Mouse (Mus musculus): ENCODE data around the gene St3gal5. TPM values are rescaled to one million over a fixed set of nuclear protein-coding genes. Genes with fewer than 3 reads are reported as not detected.
"Not testable (repeated sequence)": the region's sequence is repeated elsewhere in the genome, so short reads cannot be mapped to it uniquely, and the experiment has no call there.

St3gal5 gene
- polyA plus RNA-seq (2021), result 42.0 TPM

DNA sequence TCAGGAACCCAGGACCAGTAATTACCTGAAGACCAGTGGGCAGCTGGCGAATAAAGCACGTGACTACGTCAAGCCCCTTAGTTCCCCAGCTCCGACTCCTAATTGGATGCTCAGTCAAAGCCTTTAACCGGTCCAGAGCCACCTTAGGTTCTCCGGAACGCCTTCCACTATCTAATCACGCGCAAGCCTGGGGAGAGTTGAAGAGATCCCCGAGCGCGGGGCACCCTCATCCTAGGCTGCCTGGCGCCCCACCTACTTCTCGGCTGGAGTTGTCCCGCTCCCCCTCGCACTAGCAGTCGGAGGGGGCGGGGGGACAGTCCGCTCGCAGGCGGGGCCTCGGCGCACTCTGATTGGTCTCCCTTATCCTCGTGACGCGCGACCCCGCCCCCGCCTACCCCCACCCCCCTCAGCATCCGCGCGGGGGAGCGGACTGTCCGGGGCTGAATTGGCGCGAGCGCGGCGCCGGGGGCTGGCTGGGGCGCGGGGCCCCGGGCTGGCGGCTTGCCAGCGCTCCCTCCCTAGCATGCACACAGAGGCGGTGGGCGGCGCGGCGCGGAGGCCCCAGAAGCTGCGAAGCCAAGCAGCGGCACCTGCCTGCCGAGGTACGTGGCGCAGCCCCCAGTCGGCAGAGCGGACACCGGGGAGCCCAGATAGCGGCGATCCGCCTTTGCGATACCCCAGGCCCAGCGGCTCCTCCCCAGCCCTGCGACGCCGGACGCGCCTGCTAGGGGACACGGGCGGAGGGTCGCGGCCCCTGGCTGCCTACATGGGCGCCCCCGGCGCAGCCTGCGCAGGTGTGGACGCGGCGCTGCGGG, at the start of gene St3gal5:
Gene St3gal5, plus strand, starts transcription at position 412 of the 815 bp plus-strand sequence.
- in situ Hi-C loops (cut with MboI; ENCODE audit: low pct_unique_long_range_greater_than_20kb), result loop anchor here (5.0 kb wide), 1 partner anchor 105 kb away; no protein-coding TSS in a partner anchor
- H3K27me3 ChIP-seq, result no peaks in the 10 kb centered on the region
- POLR2A ChIA-PET, result interaction anchor here (1.3 kb wide), 1 partner anchor 108 kb away, joined by 5 read pairs; no protein-coding TSS in a partner anchor
- no peak for DNase-seq (ENCODE audit: low read depth, low spot score)
- peak; percentile 86 for ATAC-seq
- CTCF ChIA-PET, result interaction anchor here (2.0 to 2.1 kb wide), 2 partner anchors 27 to 169 kb away, joined by 4 to 13 read pairs; no protein-coding TSS in a partner anchor
- TF ChIP-seq CTCF (IDR thresholded peaks at IDR 0.05), result peak; percentile 67

DNA sequence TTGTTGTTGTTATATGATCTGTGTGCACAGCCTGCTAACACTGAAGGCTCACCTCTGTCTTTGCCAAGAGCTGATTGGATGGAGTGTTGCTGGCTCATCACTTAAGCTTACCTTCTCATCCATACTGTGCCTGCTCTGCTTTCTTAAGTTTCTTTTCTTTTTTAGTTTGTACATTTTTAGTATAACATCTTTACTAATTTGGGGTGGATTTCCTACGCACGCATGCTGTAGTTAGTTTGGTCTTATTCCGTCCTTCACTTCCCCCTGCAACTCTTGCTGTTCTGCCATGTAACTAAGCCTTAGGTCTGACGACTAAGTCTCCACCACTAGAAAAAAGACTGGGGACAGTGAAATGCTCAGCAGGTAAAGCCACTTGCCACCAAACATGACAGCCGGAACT, 48.7 kb upstream of the St3gal5 start:
- DNase-seq (ENCODE audit: low read depth, low spot score) (no peak), ATAC-seq (no peak)
- CTCF ChIA-PET, result no interaction called here
- POLR2A ChIA-PET, result no interaction called here
- no peaks in the 10 kb centered on the region for H3K27me3 ChIP-seq
- in situ Hi-C loops (cut with MboI; ENCODE audit: low pct_unique_long_range_greater_than_20kb), result no loop called here
- TF ChIP-seq CTCF (IDR thresholded peaks at IDR 0.05), result no peak

DNA sequence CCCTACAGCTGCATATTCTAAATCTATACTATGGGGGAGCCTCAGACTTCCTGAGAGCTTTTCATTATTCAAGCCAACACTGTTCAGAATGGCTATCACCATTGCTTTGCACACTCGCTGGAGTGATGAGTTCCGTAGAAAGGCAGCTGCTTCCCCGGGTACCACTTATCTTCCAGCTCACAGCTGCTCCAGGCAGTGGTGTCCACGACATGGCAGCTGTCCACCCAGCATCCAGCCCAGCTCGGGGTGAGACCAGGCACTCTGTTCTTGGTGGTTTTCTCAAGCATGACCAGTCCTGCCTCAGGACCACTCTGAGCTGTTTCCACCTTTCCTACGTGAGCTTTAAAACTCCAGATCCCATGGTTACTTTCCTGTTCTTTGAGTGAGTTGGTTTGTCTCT, 47.5 kb upstream of the St3gal5 start:
- POLR2A ChIA-PET, result interaction anchor here (0.6 kb wide), 1 partner anchor 64 kb away, joined by 4 read pairs; no protein-coding TSS in a partner anchor
- no peak for DNase-seq (ENCODE audit: low read depth, low spot score)
- no peaks in the 10 kb centered on the region for H3K27me3 ChIP-seq
- TF ChIP-seq CTCF (IDR thresholded peaks at IDR 0.05), result no peak
- in situ Hi-C loops (cut with MboI; ENCODE audit: low pct_unique_long_range_greater_than_20kb), result no loop called here
- ATAC-seq, result no peak
- CTCF ChIA-PET, result interaction anchor here (0.7 kb wide), 1 partner anchor 10 kb away, joined by 3 read pairs; no protein-coding TSS in a partner anchor

DNA sequence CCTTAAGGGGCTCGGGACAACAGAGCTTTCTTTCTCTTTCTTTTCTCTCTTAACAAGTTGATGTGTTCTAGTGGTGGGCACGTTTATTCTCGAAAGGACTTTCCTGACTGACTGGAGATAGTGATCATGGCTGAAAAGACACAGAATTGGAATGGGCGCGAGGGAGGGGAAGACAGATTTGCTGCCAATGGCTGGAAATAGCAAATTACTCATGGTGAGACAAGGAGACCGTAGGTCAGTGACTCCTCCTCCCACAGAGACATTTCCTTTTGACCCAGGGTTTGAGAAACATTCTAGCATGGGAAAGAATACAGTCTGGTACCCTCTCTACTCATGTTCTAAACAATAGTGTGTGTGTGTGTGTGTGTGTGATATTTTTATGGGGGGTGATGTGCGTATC, 46.6 kb upstream of the St3gal5 start:
- DNase-seq (ENCODE audit: low read depth, low spot score) (no peak), ATAC-seq (no peak)
- no peak for TF ChIP-seq CTCF (IDR thresholded peaks at IDR 0.05)
- CTCF ChIA-PET, result no interaction called here
- in situ Hi-C loops (cut with MboI; ENCODE audit: low pct_unique_long_range_greater_than_20kb), result no loop called here
- POLR2A ChIA-PET, result interaction anchor here (0.6 kb wide), 1 partner anchor 65 kb away, joined by 4 read pairs; no protein-coding TSS in a partner anchor
- H3K27me3 ChIP-seq, result no peaks in the 10 kb centered on the region

DNA sequence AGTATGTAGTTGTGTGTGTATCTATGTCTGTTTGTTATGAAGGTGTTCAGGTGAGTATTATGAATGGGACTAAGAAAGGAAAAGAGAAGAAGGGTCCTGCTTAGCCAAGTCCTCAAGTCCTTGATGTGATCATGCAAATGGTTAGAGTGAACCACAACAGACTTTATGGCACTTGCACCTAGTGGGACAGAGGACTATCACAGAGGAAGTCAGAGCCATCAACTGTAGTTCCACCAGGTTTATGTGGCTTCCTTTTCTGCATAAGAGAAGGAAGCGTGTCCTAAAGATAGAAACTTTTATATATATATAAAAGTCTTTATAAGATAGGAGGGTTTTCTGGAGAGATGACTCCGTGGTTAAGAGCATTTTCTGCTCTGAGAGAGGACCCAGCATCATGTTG, 46.1 kb upstream of the St3gal5 start:
- no peak for TF ChIP-seq CTCF (IDR thresholded peaks at IDR 0.05)
- no peaks in the 10 kb centered on the region for H3K27me3 ChIP-seq
- in situ Hi-C loops (cut with MboI; ENCODE audit: low pct_unique_long_range_greater_than_20kb), result no loop called here
- CTCF ChIA-PET, result no interaction called here
- ATAC-seq (no peak), DNase-seq (ENCODE audit: low read depth, low spot score) (no peak)
- POLR2A ChIA-PET, result no interaction called here

DNA sequence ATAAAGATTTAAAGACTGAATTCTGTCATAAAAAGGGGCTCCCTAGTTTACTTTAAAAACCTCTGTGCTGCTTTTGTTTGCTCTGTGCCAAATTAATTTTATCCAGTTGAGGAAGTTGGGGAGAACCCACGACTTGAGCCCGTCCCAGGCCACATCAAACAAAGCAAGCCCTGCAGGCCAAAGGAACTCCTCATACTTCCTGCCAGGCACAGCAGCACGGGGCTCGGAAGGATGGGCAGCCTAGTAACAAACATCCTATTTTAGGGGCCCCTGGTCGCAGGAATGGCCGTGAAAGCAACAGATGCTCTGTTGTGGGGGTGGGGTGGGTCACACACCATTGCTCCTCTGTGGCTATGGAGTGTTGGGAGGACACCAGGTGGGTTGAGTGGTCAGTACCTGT, 45.6 kb upstream of the St3gal5 start:
- TF ChIP-seq CTCF (IDR thresholded peaks at IDR 0.05), result no peak
- ATAC-seq, result no peak
- ChIA-PET POLR2A (no interaction called here), CTCF (no interaction called here)
- H3K27me3 ChIP-seq, result no peaks in the 10 kb centered on the region
- in situ Hi-C loops (cut with MboI; ENCODE audit: low pct_unique_long_range_greater_than_20kb), result no loop called here
- no peak for DNase-seq (ENCODE audit: low read depth, low spot score)

DNA sequence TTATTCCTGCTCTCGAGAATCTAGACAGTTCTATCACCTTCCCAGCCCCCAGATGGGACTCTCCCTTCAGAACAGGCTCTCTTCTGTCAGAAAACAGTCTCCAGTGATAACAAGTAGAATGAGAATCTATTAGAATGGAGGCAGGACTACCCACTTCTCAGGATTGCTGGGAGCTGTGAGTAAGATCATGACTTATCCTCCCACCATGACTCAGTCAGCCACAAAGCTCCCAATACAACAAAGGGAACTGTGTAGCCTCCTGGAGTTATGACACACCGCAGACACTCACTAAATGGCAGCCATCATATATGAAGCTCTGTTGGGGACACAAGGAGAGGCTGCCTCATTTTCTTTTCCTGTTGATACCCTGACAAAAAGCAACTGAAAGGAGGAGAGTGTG, 40.8 kb upstream of the St3gal5 start:
- DNase-seq (ENCODE audit: low read depth, low spot score), result no peak
- no peaks in the 10 kb centered on the region for H3K27me3 ChIP-seq
- ChIA-PET POLR2A (interaction anchor here (1.1 kb wide), 1 partner anchor 57 kb away, joined by 4 read pairs; no protein-coding TSS in a partner anchor), CTCF (interaction anchor here (1.2 kb wide), 1 partner anchor 68 kb away, joined by 3 read pairs; no protein-coding TSS in a partner anchor)
- no peak for ATAC-seq
- in situ Hi-C loops (cut with MboI; ENCODE audit: low pct_unique_long_range_greater_than_20kb), result loop anchor here (5.0 kb wide), 1 partner anchor 54 kb away; no protein-coding TSS in a partner anchor
- no peak for TF ChIP-seq CTCF (IDR thresholded peaks at IDR 0.05)

DNA sequence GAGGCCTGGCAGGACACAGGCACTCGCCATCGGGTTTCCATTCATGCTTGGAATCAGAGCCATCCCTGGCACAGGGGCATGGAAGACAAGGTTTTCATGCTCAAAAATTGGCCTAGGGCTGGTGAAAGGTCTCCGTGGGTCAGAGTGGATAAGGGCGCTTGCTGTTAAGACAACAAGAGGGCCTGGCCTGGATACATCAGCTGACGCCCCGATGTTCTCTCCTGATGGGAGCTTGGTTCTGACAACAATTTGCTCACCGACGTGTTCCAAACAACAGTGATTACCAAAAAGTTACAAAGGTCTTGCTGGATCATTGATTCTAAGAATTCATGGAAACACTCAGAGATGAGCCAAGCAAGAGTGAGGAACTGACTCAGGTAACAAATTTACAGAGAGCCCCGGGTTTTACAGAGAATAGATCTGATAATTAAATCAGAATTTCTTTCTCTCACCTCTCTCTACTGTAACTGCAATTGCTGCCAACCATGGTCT, 38.9 kb upstream of the St3gal5 start:
- DNase-seq (ENCODE audit: low read depth, low spot score) (peak; percentile 25), ATAC-seq (peak; percentile 51)
- no peaks in the 10 kb centered on the region for H3K27me3 ChIP-seq
- TF ChIP-seq CTCF (IDR thresholded peaks at IDR 0.05), result no peak
- in situ Hi-C loops (cut with MboI; ENCODE audit: low pct_unique_long_range_greater_than_20kb), result loop anchor here (5.0 kb wide), 1 partner anchor 56 kb away; no protein-coding TSS in a partner anchor
- POLR2A ChIA-PET, result no interaction called here
- CTCF ChIA-PET, result interaction anchor here (1.1 to 2.2 kb wide), 2 partner anchors 9 to 59 kb away, joined by 5 to 6 read pairs; no protein-coding TSS in a partner anchor

DNA sequence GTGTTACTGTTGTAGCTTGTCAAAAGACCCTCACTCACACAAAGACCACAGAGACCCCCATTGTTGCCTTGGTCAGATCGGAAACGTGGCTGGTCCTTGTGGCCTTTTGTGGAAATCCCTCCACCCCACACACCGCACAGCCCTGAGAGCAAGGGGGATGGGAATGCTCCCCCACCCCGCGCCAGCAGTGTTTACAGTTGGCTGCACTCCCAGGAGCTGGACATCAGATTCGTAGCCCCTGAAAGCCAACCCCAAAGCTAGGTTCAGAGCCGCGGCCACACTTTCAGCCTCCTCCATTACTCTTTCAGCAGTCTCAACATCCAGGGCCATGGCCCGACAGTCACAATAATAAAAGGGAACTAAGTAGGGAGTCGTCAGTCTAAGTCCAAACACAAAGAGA, 36.7 kb upstream of the St3gal5 start:
- POLR2A ChIA-PET; H3K27me3 ChIP-seq; ATAC-seq; DNase-seq (ENCODE audit: low read depth, low spot score); in situ Hi-C loops (cut with MboI; ENCODE audit: low pct_unique_long_range_greater_than_20kb): not testable (repeated sequence)
- CTCF ChIA-PET, result interaction anchor here (1.7 kb wide), 1 partner anchor 11 kb away, joined by 3 read pairs; no protein-coding TSS in a partner anchor

DNA sequence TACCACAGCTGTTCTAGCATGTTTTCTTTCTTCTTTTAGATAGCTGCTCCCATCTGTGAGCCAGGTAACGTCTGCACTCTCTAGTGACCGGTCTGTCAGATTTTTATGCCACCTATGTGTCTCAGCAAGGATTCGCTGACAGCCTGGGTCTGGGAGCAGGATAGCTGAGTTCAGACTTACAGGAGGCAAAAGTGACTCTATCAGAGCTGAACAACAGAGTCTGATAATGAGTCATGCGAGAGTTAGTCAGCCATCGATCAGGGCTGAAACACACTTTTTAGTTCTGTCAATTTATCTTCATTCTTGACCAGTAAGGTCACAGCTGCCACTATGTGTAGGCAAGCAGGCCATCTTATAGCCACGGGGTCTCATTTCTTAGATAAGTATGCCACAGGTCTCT, 33.7 kb upstream of the St3gal5 start:
- no peak for TF ChIP-seq CTCF (IDR thresholded peaks at IDR 0.05)
- ATAC-seq, result no peak
- ChIA-PET CTCF (no interaction called here), POLR2A (interaction anchor here (0.7 kb wide), 1 partner anchor 10 kb away, joined by 6 read pairs; no protein-coding TSS in a partner anchor)
- peaks cover 7% of the 10 kb centered on the region for H3K27me3 ChIP-seq
- in situ Hi-C loops (cut with MboI; ENCODE audit: low pct_unique_long_range_greater_than_20kb), result no loop called here
- DNase-seq (ENCODE audit: low read depth, low spot score), result no peak

DNA sequence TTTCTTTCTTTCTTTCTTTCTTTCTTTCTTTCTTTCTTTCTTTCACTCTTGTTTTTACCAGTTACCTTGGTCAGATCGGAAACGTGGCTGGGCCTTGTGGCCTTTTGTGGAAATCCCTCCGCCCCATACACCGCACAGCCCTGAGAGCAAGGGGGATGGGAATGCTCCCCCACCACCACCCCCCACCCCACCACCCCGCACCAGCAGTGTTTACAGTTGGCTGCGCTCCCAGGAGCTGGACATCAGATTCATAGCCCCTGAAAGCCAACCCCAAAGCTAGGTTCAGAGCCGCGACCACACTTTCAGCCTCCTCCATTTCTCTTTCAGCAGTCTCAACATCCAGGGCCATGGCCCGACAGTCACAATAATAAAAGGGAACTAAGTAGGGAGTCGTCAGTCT, 31.4 kb upstream of the St3gal5 start:
- no peak for TF ChIP-seq CTCF (IDR thresholded peaks at IDR 0.05)
- POLR2A ChIA-PET, result no interaction called here
- CTCF ChIA-PET, result no interaction called here
- H3K27me3 ChIP-seq, result peaks cover 7% of the 10 kb centered on the region
- ATAC-seq (no peak), DNase-seq (ENCODE audit: low read depth, low spot score) (no peak)
- in situ Hi-C loops (cut with MboI; ENCODE audit: low pct_unique_long_range_greater_than_20kb), result no loop called here

Data from Patski (cell line).